Mouse (Mus musculus): Measurements from ENCODE around the gene C1s1.
"Not testable (repeated sequence)": the region's sequence is repeated elsewhere in the genome, so short reads cannot be mapped to it uniquely, and the experiment has no call there.

The C1s1 gene

DNA sequence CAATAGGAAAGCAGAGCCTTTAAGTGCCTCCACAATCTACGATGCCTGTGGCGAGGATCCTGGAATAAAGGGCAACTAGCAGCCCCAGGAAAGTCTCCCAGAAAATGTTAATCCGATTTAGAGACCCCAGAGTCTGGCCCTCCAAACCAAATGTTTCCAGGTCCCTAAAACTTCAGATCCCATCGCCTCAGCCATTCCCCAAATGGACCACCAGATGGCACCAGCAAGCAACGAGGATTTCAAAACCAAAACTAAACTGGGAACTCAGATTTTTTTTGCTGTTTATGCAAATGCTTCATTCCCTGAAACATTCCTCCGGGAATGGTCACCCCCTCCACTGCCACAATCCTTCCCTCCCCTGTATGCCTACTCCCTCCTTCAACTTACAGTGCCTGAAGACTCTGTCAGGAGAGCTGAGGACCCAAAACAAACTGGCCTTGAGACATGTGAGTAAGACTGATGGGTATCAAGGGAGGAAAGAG lies 29.8 kb downstream of the C1s1 start, which contains the start of gene C1ra:
Gene C1ra (plus strand): TSS at position 51 of the 482 bp plus-strand sequence.
- peak; percentile 51 for DNase-seq (ENCODE audit: low read depth, low spot score)

DNA sequence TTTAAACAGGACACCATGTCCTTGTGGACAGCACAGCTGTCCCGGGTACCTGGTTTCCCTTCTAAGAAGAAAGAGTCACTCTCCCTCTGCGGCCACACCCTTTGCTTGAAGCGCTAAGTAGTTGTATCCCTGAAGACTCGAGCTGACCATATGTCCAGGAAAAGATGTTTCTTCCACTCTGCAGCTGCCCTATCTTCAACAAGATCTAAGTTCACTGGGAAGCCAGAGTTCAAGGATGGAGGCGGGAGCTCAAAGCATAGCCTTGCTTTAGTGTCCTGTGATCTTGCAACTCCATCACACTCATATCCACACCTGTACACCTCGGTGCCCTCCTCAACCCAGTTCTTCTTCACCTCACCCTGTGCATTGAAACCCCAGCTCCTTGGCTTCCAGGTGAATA lies 30.2 kb downstream of the C1s1 start:
- DNase-seq (ENCODE audit: low read depth, low spot score) = no peak

DNA sequence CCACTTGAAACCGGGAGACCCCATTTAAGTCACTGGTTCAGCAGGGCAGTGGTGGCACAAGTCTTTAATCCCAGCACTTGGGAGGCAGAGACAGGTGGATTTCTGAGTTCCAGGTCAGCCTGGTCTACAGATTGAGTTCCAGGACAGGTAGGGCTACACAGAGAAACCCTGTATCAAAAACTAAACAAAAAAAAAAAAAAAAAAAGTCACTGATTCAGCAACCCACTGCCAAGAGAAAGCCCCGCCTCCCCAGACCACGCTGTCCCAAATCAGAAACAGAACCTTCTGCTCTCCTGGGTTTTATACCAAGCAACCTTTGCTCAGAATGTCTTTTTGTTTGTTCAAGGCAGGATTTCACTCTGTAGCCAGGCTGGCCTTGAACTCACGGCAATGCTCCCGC lies 33.0 kb downstream of the C1s1 start:
- DNase-seq (ENCODE audit: low read depth, low spot score) = not testable (repeated sequence)

- no peak for DNase-seq (ENCODE audit: low read depth, low spot score)
Measured at GRCm38 (mm10) chr6:124508292-124508691, 33.9 kb downstream of the C1s1 start.

- DNase-seq (ENCODE audit: low read depth, low spot score) = no peak
Measured at GRCm38 (mm10) chr6:124506991-124507390, 35.2 kb downstream of the C1s1 start.

DNA sequence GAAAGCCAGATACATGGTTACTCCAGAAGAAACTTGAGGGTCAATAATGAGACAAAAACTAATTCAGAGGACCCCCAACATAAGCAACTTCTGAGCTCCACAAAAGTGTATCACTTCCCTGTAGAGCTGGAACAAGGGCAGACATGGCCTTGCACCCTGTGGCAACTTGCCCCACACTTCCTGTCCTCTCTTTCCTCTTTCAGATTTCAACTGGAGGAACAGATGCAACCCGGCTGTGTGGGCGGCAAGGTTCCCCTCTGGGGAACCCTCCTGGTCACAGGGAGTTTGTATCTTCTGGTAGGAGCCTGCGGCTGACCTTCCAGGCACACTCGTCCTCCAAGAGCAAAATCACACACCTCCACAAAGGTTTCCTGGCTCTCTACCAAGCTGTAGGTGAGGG lies 37.1 kb downstream of the C1s1 start:
- no peak for DNase-seq (ENCODE audit: low read depth, low spot score)

GRCm38 (mm10) chr6:124502021-124502420 lies 40.1 kb downstream of the C1s1 start:
- DNase-seq (ENCODE audit: low read depth, low spot score) = no peak

GRCm38 (mm10) chr6:124501473-124501872 lies 40.7 kb downstream of the C1s1 start:
- DNase-seq (ENCODE audit: low read depth, low spot score) = no peak

DNA sequence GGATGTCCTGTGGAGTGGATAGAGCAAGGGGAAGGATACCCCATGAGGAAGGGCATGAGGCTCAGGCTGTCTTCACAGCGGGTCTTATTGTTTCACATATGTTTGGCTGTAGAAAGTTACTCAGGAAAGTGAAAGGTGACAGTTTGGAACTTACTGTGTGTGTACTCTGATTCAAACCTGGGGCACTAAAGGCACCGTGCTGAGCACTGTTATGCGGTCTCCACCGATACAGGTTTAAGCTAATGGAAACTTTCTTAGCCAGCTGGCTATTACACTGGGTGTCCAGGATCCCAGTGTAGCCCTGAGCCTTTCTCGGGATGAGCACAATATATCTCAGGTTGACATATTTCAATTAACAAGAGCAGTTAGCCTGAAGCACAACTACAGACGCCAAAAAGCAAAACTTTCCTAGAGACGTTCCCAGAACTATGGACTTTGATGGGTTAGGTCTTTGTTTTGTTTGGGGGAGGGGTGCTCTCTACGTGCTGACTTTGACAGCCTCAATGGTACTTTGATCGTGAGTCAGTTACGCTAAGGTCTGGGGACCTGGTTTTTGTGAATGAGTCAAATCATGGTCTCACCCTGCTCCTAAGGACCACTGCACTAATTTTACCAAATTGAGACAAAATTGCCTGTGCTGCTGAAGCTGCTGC lies 42.1 kb downstream of the C1s1 start:
- no peak for DNase-seq (ENCODE audit: low read depth, low spot score)

- DNase-seq (ENCODE audit: low read depth, low spot score) = no peak
Measured at GRCm38 (mm10) chr6:124496054-124496453, 46.1 kb downstream of the C1s1 start.

DNA sequence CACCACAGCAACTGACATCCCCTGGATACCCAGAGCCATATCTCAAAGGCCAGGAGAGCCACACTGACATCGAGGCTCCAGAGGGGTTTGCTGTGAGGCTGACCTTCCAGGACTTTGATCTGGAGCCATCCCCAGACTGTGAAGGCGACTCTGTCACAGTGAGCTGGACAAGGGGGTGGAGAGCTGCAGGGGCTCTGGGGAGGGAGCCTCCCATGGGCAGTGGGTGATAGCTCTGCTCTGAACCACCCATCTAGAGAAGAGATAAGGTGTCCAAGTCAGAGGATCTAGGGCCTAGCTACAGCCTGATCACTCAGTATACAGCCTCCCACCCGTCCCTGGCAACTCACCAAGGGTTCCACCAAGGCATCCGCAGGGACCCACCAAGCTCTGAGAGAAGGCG lies 48.3 kb downstream of the C1s1 start:
- no peak for DNase-seq (ENCODE audit: low read depth, low spot score)

GRCm38 (mm10) chr6:124492842-124493561 lies 49.2 kb downstream of the C1s1 start, which contains the start of gene C1rl:
C1rl (plus strand) TSS chr6:124493113.
- DNase-seq (ENCODE audit: low read depth, low spot score) = peak; percentile 95

GRCm38 (mm10) chr6:124491427-124491826 lies 50.7 kb downstream of the C1s1 start:
- DNase-seq (ENCODE audit: low read depth, low spot score) = no peak

GRCm38 (mm10) chr6:124488952-124489351 lies 53.2 kb downstream of the C1s1 start:
- DNase-seq (ENCODE audit: low read depth, low spot score) = no peak

- no peak for DNase-seq (ENCODE audit: low read depth, low spot score)
Measured at GRCm38 (mm10) chr6:124487509-124487908, 54.6 kb downstream of the C1s1 start.

DNA sequence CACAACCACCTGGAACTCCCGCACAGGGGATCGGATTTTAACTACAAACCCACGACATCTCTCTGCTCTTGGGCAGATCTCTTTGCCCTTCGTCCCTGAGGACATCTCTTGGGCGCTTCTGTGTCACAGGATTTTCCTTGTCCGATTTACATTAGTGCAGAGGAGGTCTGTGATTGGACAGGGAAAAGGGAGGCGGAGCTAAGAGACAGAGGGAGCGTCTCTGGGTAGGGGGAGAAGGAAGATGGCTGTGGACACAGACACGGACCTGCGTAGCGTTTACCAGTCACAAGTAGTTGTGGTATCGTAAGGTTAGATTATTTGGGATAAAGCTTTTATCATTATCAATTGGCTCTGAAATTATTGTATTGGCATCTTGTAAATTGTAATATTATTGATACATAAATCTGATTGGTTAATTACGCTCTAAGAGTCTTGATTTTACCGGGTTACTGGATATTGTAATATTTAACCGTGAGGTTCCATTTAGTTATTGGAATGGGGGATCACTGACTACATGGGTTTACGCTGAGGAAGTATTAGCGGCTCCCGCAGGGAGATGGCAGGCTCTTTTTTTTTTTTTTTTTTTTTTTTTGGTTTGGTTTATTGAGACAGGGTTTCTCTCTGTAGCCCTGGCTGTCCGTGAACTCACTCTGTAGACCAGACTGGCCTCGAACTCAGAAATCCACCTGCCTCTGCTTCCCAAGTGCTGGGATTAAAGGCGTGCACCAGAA lies 56.6 kb downstream of the C1s1 start:
- DNase-seq (ENCODE audit: low read depth, low spot score) = peak; percentile 93

DNA sequence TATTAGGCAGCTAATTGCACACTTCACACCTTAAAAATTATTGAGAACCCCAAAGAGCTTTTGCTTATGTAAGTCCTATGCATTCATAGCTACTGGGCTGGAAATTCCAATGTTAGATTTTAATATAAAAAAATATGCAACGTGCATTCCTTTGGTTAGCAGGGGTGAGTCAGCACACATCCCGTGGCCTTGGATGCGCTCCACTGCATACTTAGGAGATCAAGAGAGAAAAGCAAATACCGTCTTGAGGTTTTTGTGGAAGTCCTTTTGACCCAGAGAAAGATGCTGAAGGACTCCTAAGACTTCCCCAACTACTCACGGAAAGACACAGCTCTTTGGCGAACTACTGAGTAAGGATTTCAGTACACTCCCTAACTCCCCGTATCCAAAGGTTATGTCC lies 57.3 kb downstream of the C1s1 start:
- DNase-seq (ENCODE audit: low read depth, low spot score) = no peak

- not testable (repeated sequence) for DNase-seq (ENCODE audit: low read depth, low spot score)
Measured at GRCm38 (mm10) chr6:124483831-124484230, 58.3 kb downstream of the C1s1 start.

- DNase-seq (ENCODE audit: low read depth, low spot score) = peak; percentile 89
Measured at GRCm38 (mm10) chr6:124481571-124481970, 60.6 kb downstream of the C1s1 start.
